Mouse (Mus musculus) activated CD4-positive, CD25-positive, alpha-beta regulatory T cell (primary cell): ENCODE data around the gene Gm21748. TPM values are rescaled to one million over a fixed set of nuclear protein-coding genes. Genes with fewer than 3 reads are reported as not detected.

Experiments
- polyA plus RNA-seq, 2 experiments: library from polyadenylated mRNA; unstranded; fragments of 100-300 nt; shearing (Covaris generic); gene quantifications; one replicate each; pipeline ENCODE4 v1.2.1; 2017

Gene Gm21748
- not detected for polyA plus RNA-seq

DNA sequence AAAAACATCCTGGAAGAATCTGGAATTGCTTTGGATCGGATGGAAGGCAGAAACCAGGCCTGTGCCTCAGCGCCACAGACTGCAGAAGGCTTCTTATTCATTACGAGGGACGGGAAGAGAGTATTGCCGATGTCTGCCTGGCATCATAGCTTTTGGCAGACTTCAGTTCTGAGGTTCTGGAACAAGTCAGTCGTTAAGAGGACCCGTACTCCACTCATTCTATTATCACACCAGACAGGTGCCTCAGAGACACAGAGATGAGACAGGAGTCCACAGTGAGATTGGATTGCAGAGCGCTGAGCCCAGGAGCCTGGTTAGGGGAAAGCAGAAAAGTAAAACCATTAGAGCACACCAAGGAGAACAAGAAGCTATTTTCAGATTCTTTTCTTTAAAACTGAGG is at the start of gene Gm21748:
TSS of gene Gm21748 (minus strand) at position 101 of the 400 bp plus-strand sequence.

Other genes starting within 250 kb of the Gm21748 start
- not detected for gene Gm21860, start 84.4 kb downstream of the Gm21748 start, polyA plus RNA-seq
- not detected for gene Gm47283, start 54.4 kb downstream of the Gm21748 start, polyA plus RNA-seq